Mouse (Mus musculus) gastrocnemius, postnatal 36 days (tissue): ENCODE data around the gene Amn1. TPM values are rescaled to one million over a fixed set of nuclear protein-coding genes. Genes with fewer than 3 reads are reported as not detected.
"Not testable (repeated sequence)": the region's sequence is repeated elsewhere in the genome, so short reads cannot be mapped to it uniquely, and the experiment has no call there.

ENCODE experiments used
- DNase-seq, 2 experiments: peaks; one replicate each; pipeline ENCODE4 v3.0.0; 2022
- intact Hi-C: fragments of 180-260 bp; cut with DNase I; formaldehyde crosslinking; loops from one replicate; pipeline ENCODE4 v1.15.1; 2025
- total RNA-seq, 2 experiments: library from RNA; stranded (reverse); gene quantifications; 2 replicates each; pipeline ENCODE4 v1.2.3; 2021

Gene Amn1
- total RNA-seq, 2 experiments from 2014 or later, result 9.6 to 10.2 TPM

DNA sequence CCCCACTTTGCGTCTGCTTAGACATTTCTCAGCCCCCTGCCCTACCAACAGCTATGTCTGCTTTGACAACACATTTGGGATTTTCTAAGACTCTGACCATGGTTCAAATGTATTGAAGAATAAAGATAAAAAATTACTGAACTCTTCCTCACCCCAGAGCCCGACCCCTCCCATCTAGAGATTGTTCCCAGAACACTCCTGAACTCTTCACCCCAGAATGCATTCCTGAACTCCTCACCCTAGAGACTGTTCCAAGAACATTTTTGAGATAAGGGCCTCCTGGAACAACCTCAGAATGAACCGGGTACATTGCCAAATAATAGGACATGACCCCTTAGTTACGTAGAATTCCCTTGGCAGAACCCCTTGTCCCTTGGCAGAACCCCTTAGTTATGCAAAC lies 21.5 kb downstream of the Amn1 start:
- not testable (repeated sequence) for DNase-seq

GRCm38 (mm10) chr6:149155031-149155841 lies 33.3 kb downstream of the Amn1 start:
- no peak for DNase-seq
- intact Hi-C loops, result no loop called here

More for the DNA sequence above, 21.5 kb downstream of the Amn1 start:
- intact Hi-C loops, result not testable (repeated sequence)

GRCm38 (mm10) chr6:149154116-149155030 lies 34.1 kb downstream of the Amn1 start:
- no peak for DNase-seq
- intact Hi-C loops, result no loop called here

- intact Hi-C loops, result no loop called here
- no peak for DNase-seq
Observed at GRCm38 (mm10) chr6:149153473-149154115, 34.9 kb downstream of the Amn1 start.

DNA sequence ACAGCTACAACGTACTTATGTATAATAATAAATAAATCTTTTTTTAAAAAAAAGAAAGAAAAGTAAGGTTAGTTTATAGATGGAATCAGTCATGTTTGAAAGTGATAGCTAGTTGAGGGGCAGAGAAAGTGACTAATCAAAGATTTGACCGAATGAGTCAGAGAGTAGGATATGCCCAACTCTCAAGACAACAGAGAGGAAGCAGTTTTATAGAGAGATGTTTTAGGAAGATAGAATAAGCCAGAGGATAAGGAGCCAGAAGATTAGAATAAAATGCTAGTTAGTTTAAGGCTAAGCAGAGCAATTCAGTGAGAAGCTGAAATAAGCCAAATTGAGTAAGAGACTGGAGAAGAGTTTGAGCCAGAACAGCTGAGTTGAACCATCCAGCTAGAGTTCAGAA lies 36.4 kb downstream of the Amn1 start:
- intact Hi-C loops, result no loop called here
- DNase-seq, result no peak

DNA sequence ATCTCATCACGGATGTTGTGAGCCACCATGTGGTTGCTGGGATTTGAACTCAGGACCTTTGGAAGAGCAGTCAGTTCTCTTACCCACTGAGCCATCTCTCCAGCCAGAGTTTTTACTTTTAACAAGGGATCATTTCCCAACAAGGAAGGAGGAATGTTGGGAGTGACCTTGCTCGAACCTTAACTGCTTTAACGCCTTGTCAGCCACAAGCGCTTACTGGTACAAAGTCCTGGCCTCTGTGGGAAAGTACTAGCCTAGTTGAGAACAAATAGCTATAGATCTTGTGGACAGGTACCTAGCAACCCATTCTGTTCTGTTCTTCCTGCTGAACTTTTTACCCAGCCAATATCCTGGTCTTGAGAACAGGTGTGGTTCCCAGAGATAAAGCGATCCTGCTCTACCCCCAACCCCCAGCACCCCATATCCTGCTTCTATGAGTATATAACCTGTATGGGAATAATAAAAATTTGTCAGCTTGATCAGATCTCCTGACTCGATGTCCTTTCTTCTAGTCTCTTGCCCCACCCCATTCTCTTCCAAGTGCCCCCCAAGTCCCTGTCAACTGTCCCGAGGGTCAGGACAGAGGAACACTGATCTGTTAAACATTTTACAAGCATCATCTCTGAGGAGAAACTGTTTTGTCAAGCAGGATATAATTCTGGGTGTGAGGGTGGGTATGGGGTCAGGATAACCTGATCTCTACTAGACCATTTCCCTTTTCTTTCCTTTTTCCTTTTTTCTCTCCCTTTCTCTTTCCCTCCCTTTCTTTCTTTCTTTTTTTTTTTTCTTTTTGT lies 39.9 kb downstream of the Amn1 start:
- intact Hi-C loops, result no loop called here
- DNase-seq, result no peak

GRCm38 (mm10) chr6:149145143-149145542 lies 43.4 kb downstream of the Amn1 start:
- intact Hi-C loops, result no loop called here
- no peak for DNase-seq

DNA sequence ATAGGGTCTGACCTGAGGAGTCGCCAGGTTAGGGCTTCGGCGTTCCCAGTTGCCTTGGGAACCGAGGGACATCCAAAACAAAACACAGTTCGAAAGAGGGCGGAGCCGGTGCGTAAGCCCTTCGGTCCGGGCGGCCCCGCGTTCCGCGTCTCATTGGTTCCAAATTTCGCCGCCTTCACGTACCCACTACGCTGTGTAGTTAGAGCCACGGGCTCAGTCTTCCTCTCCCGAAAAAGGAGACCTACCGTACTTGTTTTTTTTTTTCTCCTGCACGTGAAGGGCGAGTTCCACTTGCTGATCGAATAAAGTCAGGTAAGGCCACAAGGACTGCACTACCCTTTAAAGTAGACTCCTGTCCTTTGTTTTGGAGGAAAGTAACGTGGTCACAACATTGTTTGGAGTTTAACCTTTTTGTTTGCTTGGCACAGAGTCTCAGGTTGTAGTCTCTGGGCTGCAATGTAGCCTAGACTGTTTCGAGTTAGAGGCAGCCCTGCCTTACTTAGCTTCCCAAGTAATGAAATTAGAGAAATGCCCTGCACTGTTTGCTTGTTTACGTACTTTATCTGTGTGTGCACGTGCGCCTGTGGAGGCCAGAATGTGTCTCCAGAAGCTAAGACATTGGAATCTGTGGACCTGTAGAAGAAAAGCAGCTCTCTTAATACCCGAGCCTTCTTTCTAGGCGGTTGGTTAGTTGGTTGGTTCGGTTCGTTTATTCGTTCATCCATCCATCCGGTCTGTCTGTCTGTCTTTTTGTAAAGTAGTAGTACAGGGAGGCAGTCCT lies 46.9 kb downstream of the Amn1 start:
- intact Hi-C loops, result loop anchor here (5.0 kb wide), 1 partner anchor 46 kb away; the partner anchor contains the start of gene Amn1
- peak; percentile 71 to 83 for DNase-seq

DNA sequence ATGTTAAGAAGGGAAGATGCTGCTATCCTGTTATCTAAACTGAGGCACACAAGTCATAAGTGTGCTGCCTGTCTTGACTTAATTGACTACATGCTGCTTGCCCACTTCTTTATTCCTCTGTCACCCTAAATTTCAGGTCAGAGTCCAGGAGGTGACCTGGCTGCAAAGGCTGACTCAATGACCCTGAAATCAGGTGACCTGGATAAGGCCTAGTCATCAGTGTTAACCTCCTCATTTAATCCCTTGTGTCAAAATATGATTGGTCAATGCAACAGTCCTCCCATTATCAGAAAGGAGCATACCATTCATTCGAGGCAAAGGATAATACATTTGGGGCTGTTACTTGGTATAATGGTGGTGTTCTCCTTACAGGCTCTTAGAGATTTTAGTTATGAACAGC lies 49.0 kb downstream of the Amn1 start, which contains the start of gene Etfbkmt:
TSS of gene Etfbkmt (plus strand) at position 379 of the 400 bp plus-strand sequence.
- intact Hi-C loops, result no loop called here
- no peak for DNase-seq

DNA sequence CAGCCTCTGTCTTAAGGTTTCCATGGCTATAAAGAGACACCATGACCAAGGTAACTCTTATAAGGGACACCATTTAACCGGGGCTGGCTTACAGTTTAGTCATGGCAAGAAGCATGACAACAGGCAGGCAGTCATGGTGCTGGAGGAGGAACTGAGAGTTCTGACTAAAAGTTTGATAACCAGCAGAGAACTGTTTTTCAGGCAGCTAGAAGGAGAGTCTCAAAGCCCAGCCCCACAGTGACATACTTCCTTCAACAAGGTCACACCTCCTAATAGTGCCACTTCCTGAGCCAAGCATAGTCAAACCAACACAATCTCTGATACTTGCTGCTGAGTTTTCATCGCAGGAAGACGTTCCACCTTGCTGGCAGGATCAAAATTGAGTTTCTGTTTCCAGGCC lies 49.5 kb downstream of the Amn1 start:
- DNase-seq, result no peak
- intact Hi-C loops, result no loop called here

- intact Hi-C loops, result no loop called here
Observed at GRCm38 (mm10) chr6:149137936-149138335, 50.6 kb downstream of the Amn1 start.

DNA sequence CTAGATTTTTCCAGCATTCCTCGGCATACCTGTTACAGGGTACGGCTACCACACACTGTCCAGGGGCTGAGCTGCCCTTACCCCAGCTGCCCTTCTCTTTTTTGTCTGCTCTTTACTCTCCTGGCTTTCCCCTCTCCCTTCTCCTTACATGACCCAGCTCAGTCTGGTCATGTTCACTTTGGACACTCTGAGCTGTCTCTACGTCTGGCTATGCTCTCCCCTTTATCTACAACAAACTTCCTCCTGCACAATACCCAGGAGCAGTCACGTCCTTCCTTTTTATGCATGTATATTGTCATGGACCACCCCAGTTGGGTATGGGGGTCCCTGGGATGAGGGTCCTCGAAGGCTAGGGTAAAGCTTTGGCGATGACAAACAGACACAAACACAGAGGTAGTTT lies 52.9 kb downstream of the Amn1 start:
- DNase-seq, result no peak
- intact Hi-C loops, result loop anchor here (2.0 kb wide), 1 partner anchor 239 kb away; no protein-coding TSS in a partner anchor

More at GRCm38 (mm10) chr6:149137936-149138335, 50.6 kb downstream of the Amn1 start:
- no peak for DNase-seq

GRCm38 (mm10) chr6:149134391-149135150 lies 53.9 kb downstream of the Amn1 start:
- DNase-seq, result no peak
- intact Hi-C loops, result loop anchor here (2.0 kb wide), 1 partner anchor 240 kb away; no protein-coding TSS in a partner anchor

- no peak for DNase-seq
- intact Hi-C loops, result no loop called here
Observed at GRCm38 (mm10) chr6:149132311-149133077, 56.0 kb downstream of the Amn1 start.

GRCm38 (mm10) chr6:149131111-149131510 lies 57.4 kb downstream of the Amn1 start:
- no peak for DNase-seq
- intact Hi-C loops, result no loop called here

GRCm38 (mm10) chr6:149129870-149130269 lies 58.6 kb downstream of the Amn1 start, which contains the start of gene Gm10203:
TSS of gene Gm10203 (plus strand) at chr6:149130170.
- DNase-seq, intact Hi-C loops: not testable (repeated sequence)

DNA sequence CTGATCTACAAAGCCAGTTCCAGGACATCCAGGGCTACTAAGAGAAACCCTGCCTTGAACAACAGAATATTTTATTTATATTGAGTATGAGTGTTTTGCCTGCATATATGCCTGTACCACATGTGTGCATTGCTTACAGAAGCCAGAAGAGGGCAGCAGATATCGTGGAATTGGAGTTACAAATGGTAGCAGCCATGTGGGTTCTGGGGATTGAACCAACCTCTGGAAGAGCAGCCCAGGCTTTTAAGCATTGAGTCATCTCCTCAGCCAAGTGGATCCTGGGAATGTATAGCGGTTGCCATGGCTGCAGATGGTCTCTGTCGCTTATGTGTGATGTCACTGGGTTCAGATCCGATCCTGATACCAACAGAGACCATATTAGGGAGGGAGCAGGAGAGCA lies 61.8 kb downstream of the Amn1 start:
- no peak for DNase-seq
- intact Hi-C loops, result loop anchor here (2.0 kb wide), 1 partner anchor 248 kb away; no protein-coding TSS in a partner anchor
